Mouse (Mus musculus) pancreas, adult 10 weeks (tissue): ENCODE measurements around the gene Gtf3c2. TPM values are rescaled to one million over a fixed set of nuclear protein-coding genes. Genes with fewer than 3 reads are reported as not detected.

Experiments
- polyA plus RNA-seq: library from polyadenylated mRNA; stranded (reverse); fragments of 350-450 nt; fragmentation: Illumina TruSeq; extraction: RNeasy Lipid Tissue Mini Kit (QIAGEN cat#74804); gene quantifications from one replicate; pipeline ENCODE4 v1.2.3, GENCODE M21; 2015; ENCODE audit warnings: low read depth, low replicate concordance; ENCODE audit not compliant: insufficient read depth

Gene Gtf3c2
- polyA plus RNA-seq: 25.7 TPM

GRCm38 (mm10) chr5:31179766-31180630 is at the start of gene Gtf3c2, which contains the start of gene Gm29609:
Gene Gtf3c2 (minus strand): TSS chr5:31180144.
Gene Gm29609 (minus strand): TSS chr5:31179911.

GRCm38 (mm10) chr5:31220448-31221303 is 40.7 kb upstream of the Gtf3c2 start, which contains the start of gene Ppm1g:
Gene Ppm1g (minus strand): TSS chr5:31220687.

DNA sequence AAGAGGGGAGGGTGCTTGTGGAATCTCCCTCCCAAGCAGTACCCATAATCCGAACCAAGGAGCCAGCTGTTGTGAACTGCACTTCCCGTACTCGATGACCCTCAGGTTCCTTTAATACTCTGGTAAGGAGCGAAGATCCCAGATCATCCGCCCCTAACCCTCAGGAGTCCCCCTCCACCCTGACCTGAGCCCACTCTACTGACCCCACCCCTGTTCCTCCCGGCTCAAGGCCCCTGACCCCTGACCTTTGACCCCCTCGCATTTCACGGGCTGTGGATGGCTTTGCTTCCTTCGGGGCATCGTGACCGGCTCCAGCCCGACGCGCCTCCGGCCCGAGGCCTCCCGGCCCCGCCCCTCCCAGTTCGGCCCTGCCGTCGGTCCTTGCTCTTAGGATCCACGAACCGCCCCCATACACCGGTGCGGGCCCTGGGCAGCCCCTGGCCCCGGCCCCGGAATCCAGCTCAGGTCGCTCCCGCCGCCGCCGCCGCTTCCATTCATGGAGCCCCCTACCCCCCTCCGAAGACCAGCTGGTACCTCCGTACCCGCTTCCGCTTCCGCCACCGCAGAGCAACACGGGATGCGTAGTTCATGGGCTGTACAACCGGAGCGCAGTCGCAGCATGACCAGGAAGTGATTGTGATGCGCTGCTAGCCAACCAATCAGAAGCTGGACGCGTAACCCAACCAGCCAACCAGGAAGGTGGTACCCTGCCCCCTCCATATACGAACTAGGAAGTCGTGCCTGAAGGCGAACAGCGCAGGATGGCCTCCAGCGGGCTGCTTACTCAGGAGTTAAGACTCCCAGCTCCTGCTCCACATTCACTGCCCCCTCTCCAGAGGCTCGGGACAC is 22.0 kb upstream of the Gtf3c2 start, which contains the start of gene Zfp513:
Zfp513 (minus strand) TSS at position 562 of the 849 bp plus-strand sequence.

DNA sequence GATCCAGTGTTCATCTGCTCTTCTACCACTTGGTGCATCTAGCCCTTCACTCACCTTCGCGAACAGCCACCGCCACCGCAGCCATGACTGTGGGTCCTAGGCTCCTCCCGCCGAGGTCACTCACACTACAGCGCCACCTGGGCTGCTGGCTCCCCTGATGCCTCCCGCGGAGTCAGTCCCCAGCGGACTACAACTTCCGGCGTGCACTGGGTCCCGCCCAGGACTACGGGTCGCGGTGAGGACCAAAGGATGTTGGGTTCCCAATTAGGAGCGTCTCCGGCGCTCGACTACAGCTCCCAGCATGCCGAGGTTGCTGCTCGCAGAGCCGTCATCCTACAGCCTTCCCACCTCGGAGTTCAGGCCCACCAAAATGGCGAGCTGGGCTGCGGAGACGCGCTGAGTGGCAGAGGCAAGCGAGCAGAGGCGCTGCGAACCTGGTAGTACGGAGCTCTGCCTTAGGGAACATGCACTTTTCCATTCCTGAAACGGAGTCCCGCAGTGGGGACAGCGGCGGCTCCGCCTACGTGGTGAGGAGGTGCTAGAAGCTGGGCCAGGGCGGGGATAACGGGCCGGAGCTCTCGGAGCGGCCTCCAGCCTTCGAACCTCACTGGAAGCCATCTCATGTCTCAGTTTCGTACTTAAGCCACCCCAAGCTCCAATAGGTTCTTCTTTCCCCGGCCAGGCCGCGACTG is 13.1 kb upstream of the Gtf3c2 start, which contains the start of the genes Snx17 and Eif2b4:
Snx17 (plus strand) TSS at position 289 of the 692 bp plus-strand sequence.
Eif2b4 (minus strand) TSS at position 492 of the 692 bp plus-strand sequence.

GRCm38 (mm10) chr5:31154152-31154553 is 25.8 kb downstream of the Gtf3c2 start, which contains the start of gene Mpv17:
Gene Mpv17 (minus strand): TSS chr5:31154251.

DNA sequence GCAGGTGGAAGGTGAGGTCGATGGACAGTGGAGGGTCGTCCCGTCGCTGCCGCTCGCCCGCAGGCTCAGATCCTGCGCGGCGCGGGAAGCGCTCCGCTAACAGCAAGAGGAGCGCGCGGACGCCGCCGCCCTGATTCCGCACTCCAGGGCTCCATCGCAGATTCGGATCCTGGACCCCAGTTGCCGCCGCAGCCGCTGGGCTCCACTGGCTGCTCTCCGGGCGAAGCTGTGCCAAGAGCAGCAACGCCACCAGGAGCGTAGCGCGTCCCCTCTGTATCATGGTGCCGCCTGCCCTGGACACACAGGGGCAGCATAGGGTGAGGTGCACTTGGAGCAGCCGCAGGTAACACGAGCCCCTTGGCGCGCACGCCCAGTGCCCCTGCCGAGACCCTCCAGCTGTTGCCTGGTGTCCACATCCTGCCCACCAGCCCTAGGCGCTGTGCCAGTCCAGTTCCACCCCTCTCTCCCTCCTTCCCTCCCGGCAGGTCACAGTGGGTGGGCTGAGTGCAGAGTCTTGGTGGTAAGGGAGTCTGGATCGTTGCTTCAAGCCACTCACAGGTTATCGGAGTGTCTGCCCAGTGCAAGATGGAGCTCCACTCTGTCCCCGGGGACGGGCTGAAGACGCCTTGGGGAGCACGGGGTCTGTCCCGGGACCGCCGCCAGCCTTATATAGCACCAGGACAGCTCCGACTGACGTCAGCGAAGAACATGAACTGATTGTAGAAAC is 41.5 kb downstream of the Gtf3c2 start, which contains the start of gene Ucn:
Ucn (minus strand) TSS at position 589 of the 727 bp plus-strand sequence.

GRCm38 (mm10) chr5:31116354-31116753 is 63.6 kb downstream of the Gtf3c2 start, which contains the start of gene Trim54:
Gene Trim54 (plus strand): TSS chr5:31116712.

DNA sequence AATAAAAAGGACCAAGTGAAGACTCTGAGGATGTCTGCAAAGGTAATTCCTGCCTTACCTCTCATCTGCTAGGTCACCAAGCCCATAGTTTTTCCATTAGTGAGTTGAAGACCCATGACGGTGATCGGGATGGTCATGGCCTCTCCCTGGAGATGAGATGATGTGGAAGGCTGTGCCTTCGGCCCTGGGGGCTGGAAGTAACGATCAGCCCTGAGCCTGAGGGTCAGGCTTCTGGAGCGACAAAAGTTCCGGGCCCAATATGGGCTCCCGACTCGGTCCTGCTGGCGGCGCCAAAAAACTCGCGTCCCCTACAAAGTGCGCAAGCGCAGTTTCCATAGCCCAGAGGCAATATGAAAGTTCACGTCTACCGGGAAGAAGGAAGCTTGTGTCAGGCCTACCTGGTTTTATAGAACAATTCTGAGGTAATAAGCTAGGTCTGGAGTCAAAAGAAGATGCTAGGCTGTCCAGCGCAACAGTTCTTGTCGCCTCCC is 71.9 kb downstream of the Gtf3c2 start, which contains the start of gene Slc30a3:
Slc30a3 (minus strand) TSS at position 238 of the 491 bp plus-strand sequence.

Other genes with a start within 250 kb of the Gtf3c2 start
- 3.9 TPM for gene Cgref1, start 234.6 kb downstream of the Gtf3c2 start, polyA plus RNA-seq
- 80.6 TPM for gene Preb, start 219.8 kb downstream of the Gtf3c2 start, polyA plus RNA-seq
- gene Tcf23, start 211.5 kb downstream of the Gtf3c2 start, polyA plus RNA-seq: 0.31 TPM
- gene Atraid, start 131.8 kb downstream of the Gtf3c2 start, polyA plus RNA-seq: 39.3 TPM
- gene Slc5a6, start 131.2 kb downstream of the Gtf3c2 start, polyA plus RNA-seq: 4.2 TPM
- gene Cad, start 125.4 kb downstream of the Gtf3c2 start, polyA plus RNA-seq: 11.6 TPM
- not detected for gene Dnajc5g, start 73.9 kb downstream of the Gtf3c2 start, polyA plus RNA-seq
- not detected for gene Slc30a3, start 71.9 kb downstream of the Gtf3c2 start, polyA plus RNA-seq
- gene Trim54, start 63.4 kb downstream of the Gtf3c2 start, polyA plus RNA-seq: not detected
- gene Ucn, start 41.3 kb downstream of the Gtf3c2 start, polyA plus RNA-seq: not detected
- 13.0 TPM for gene Mpv17, start 25.9 kb downstream of the Gtf3c2 start, polyA plus RNA-seq
- 0.52 TPM for gene Gm29609, start 233 bp downstream of the Gtf3c2 start, polyA plus RNA-seq
- gene Snx17, start 13.1 kb upstream of the Gtf3c2 start, polyA plus RNA-seq: 15.2 TPM
- 17.1 TPM for gene Eif2b4, start 13.3 kb upstream of the Gtf3c2 start, polyA plus RNA-seq
- gene Zfp513, start 22.2 kb upstream of the Gtf3c2 start, polyA plus RNA-seq: 5.8 TPM
- 12.2 TPM for gene Ppm1g, start 40.5 kb upstream of the Gtf3c2 start, polyA plus RNA-seq
- gene Nrbp1, start 60.7 kb upstream of the Gtf3c2 start, polyA plus RNA-seq: 26.8 TPM
- gene Gm9970, start 61.1 kb upstream of the Gtf3c2 start, polyA plus RNA-seq: not detected
- 9.0 TPM for gene Krtcap3, start 71.5 kb upstream of the Gtf3c2 start, polyA plus RNA-seq
- gene Ift172, start 111.0 kb upstream of the Gtf3c2 start, polyA plus RNA-seq: 20.7 TPM
- 2.1 TPM for gene Fndc4, start 115.9 kb upstream of the Gtf3c2 start, polyA plus RNA-seq
- 1.1 TPM for gene Gckr, start 117.3 kb upstream of the Gtf3c2 start, polyA plus RNA-seq